Mouse (Mus musculus): ENCODE results near the gene Hnrnpm. TPM values are rescaled to one million over a fixed set of nuclear protein-coding genes. Genes with fewer than 3 reads are reported as not detected.
"Not testable (repeated sequence)": the region's sequence is repeated elsewhere in the genome, so short reads cannot be mapped to it uniquely, and the experiment has no call there.

Gene Hnrnpm
- polyA plus RNA-seq, 1 experiment from 2014 or later: 317 TPM

GRCm38 (mm10) chr17:33673837-33674236, 12.8 kb downstream of the Hnrnpm start:
- DNase-seq (ENCODE audit: low spot score): no peak

DNA sequence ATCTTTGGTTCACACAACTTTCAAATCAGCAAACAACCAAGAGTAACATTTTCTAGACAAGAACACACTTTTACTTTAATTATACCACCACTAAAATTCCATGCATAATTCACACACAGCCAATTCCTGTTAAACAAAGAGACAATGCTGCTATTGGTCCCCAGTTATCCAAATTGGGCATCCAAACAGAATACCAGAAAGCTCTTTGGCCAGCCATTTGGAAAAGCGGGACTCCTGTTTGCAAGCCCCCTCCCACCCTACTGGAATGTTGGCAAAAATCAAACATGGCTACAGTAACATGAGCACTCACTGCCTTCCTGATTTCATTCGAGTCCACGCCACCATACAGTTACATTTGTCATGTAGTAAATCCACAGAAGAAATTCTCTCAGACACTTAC, 17.0 kb downstream of the Hnrnpm start:
- DNase-seq (ENCODE audit: low spot score): no peak

GRCm38 (mm10) chr17:33666813-33667212, 19.8 kb downstream of the Hnrnpm start:
- DNase-seq (ENCODE audit: low spot score): no peak

GRCm38 (mm10) chr17:33649781-33650475, 36.7 kb downstream of the Hnrnpm start:
- no peak for DNase-seq (ENCODE audit: low spot score)

- no peak for DNase-seq (ENCODE audit: low spot score)
These were observed 41.6 kb downstream of the Hnrnpm start for GRCm38 (mm10) chr17:33645073-33645472.

- no peak for DNase-seq (ENCODE audit: low spot score)
These were observed 42.6 kb downstream of the Hnrnpm start for GRCm38 (mm10) chr17:33644068-33644467.

- no peak for DNase-seq (ENCODE audit: low spot score)
These were observed 46.9 kb downstream of the Hnrnpm start for GRCm38 (mm10) chr17:33639743-33640142.

- no peak for DNase-seq (ENCODE audit: low spot score)
These were observed 49.0 kb downstream of the Hnrnpm start, which contains the start of gene Pram1 for GRCm38 (mm10) chr17:33637516-33638276. TSS of gene Pram1 (plus strand) at chr17:33638056.

- DNase-seq (ENCODE audit: low spot score): no peak
These were observed 49.6 kb downstream of the Hnrnpm start for GRCm38 (mm10) chr17:33637038-33637437.

DNA sequence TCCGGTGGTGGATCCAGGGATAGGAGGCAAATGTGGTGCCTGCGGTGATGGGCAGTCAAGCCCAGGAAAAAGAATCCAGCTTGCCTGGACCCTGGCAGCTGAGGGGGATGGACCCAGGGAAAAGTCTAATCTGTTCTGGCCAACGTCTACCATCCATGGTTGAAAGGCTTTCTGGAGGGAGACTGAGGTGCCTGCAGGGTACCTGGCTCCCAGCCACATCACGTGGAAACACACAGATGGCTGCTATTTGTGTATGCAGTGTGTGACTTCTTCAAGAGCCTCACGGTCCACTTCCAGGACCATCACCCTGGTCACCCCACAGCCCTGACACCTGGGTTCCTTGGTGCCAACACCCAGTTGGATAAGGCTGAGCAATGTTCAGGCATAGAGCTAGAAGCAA, 54.9 kb downstream of the Hnrnpm start:
- no peak for DNase-seq (ENCODE audit: low spot score)

GRCm38 (mm10) chr17:33631236-33631635, 55.4 kb downstream of the Hnrnpm start:
- DNase-seq (ENCODE audit: low spot score): no peak

DNA sequence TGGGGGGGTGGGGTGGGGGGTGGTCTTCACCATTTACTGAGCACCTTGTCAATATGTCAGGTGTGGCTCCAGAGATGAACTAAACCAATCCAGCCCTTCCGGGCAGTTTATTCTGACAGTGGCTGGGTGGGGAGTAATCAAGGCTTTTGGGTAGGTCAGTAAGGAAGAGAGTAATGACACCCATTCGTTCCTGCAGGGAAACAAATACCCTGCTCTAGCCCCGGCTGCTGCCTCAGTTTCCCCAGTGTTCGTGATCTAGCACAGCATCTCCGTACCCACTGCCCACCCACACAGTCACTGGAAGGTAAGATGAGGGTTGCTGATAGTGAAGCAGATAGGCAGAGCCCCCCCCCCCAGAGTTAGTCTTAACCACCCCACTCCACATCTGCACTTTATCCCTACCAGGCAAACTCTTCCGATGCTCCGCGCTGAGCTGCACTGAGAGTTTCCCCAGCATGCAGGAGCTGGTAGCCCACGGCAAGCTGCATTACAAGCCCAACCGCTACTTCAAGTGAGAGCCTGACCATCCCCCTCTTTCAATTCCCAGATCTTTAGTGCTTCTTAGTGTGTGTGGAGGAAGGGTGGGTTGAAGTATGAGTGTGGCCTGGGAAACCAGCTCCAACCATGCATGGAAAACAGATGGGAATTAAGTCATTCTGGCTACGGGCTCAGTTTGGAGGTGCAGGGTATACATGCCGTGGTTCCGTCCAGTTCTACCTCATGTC, 56.3 kb downstream of the Hnrnpm start:
- no peak for DNase-seq (ENCODE audit: low spot score)

GRCm38 (mm10) chr17:33629487-33630125, 57.1 kb downstream of the Hnrnpm start:
- DNase-seq (ENCODE audit: low spot score): no peak

- peak; percentile 96 for DNase-seq (ENCODE audit: low spot score)
These were observed 57.8 kb downstream of the Hnrnpm start, which contains the start of gene Zfp414 for GRCm38 (mm10) chr17:33628621-33629486. TSS of gene Zfp414 (plus strand) at chr17:33629090.

DNA sequence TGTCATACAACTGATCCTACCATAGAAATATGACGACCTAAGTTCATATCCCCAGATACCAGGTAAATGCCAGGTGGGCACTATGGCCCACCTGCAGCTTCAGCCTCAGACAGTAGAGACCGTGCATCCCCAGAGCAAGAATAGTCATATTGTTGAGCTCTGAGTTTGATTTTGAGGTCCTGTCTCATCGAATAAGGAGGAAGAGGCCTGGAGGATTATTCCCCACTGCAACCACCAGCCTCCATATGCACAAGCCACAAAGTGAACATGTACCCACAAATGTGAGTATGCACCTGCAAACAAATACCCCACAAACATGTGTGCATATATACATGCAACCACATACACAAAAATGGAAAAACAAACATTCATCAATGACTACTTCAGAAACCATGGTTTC, 59.4 kb downstream of the Hnrnpm start:
- no peak for DNase-seq (ENCODE audit: low spot score)

DNA sequence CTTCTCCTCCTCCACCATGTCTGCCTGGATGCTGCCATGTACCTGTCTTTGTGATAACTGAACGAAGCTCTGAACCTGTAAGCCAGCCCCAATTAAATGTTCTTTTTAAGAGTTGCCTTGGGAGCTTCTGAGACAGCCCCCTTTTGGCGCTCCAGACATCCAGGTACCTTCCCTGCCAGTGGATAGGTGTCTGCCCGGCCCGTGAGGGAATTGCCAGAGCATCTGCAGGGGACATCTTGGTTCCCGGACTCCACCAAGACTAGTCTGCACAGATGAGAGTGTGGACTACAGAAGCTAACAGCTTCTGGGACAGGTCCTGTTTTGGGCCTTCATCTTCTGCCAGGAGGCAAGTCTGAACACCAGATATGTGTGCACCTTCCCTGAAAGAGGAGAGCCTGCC, 72.9 kb downstream of the Hnrnpm start:
- not testable (repeated sequence) for DNase-seq (ENCODE audit: low spot score)

DNA sequence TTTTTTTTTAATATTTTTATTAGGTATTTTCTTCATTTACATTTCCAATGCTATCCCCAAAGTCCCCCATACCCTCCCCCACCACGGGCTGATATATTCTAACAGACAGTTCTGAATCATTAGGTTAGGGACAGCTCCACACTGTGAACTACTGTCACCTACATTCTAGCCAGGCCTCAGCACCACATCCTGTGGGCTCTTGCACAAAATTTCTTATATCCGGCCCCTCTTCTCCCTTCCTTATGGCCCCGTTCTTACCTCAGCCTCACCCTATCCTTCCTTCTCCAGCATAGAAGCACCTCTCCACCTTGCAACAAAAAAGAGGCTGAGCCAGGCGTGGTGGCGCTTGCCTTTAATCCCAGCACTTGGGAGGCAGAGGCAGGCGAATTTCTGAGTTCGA, 76.1 kb downstream of the Hnrnpm start:
- no peak for DNase-seq (ENCODE audit: low spot score)

- DNase-seq (ENCODE audit: low spot score): no peak
These were observed 79.4 kb downstream of the Hnrnpm start for GRCm38 (mm10) chr17:33607273-33607672.

DNA sequence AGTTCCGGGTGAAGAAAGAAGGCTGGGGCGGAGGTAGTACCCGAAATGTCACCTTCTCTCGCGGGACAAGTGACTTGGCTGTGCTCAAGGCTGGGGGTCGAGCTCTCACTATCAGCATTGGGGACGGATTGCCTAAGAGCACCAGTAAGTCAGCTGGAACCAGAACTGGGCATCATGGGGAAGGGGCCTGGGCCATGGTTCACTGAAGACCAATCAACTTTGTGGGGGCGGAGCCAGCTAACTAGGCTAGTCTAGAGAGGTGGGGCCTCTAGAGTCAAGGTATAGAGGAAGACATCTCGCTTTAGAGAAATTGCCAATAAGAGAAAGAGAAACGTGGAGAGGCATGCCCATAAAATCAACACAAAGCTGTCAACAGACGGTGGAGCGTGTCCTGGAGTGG, 84.7 kb downstream of the Hnrnpm start:
- DNase-seq (ENCODE audit: low spot score): no peak

GRCm38 (mm10) chr17:33600831-33601230, 85.8 kb downstream of the Hnrnpm start:
- DNase-seq (ENCODE audit: low spot score): no peak

Data from thymus, postnatal 0 days (tissue).